Mouse (Mus musculus) lung, postnatal 0 days (tissue): ENCODE data around the gene Klk1b24. TPM values are rescaled to one million over a fixed set of nuclear protein-coding genes. Genes with fewer than 3 reads are reported as not detected.
"Not testable (repeated sequence)": the region's sequence is repeated elsewhere in the genome, so short reads cannot be mapped to it uniquely, and the experiment has no call there.

Experiments used
- ATAC-seq: fragments of 200-750 bp; cut with Nextera tagmentation; 2 replicates; pipeline ENCODE4 v1.8.0; 2017; ENCODE audit warnings: moderate library complexity
- DNase-seq: peaks from one replicate; pipeline ENCODE4 v3.0.0-alpha.2; 2016; ENCODE audit warnings: low spot score
- H3K27ac ChIP-seq: fragments of 300-500 bp; sonication (generic); 2 replicates; pipeline ENCODE4 v1.5.1; 2014; ENCODE audit warnings: antibody characterized with exemption, mild to moderate bottlenecking, low read length, mixed read lengths
- H3K27me3 ChIP-seq: fragments of 300-500 bp; sonication (generic); replicated peaks from 2 replicates; pipeline ENCODE4 v1.6.1; 2014; ENCODE audit warnings: low read length, mixed read lengths; ENCODE audit not compliant: insufficient read depth
- H3K36me3 ChIP-seq: fragments of 300-500 bp; sonication (generic); 2 replicates; pipeline ENCODE4 v1.6.1; 2014; ENCODE audit warnings: low read length, mixed read lengths; ENCODE audit not compliant: insufficient read depth
- H3K4me1 ChIP-seq: fragments of 300-500 bp; sonication (generic); 2 replicates; pipeline ENCODE4 v1.6.1; 2014; ENCODE audit warnings: antibody characterized with exemption, low read depth, low read length, mixed read lengths; ENCODE audit not compliant: insufficient read depth
- H3K4me2 ChIP-seq: fragments of 300-500 bp; sonication (generic); replicated peaks from 2 replicates; pipeline ENCODE4 v1.6.1; 2014; ENCODE audit warnings: low read depth, mild to moderate bottlenecking, low read length, moderate library complexity, mixed read lengths
- H3K4me3 ChIP-seq: fragments of 300-500 bp; sonication (generic); 2 replicates; pipeline ENCODE4 v1.5.1; 2014; ENCODE audit warnings: low read depth, low read length
- H3K9ac ChIP-seq: fragments of 300-500 bp; sonication (generic); replicated peaks from 2 replicates; pipeline ENCODE4 v1.6.1; 2014; ENCODE audit warnings: low read depth, mild to moderate bottlenecking
- H3K9me3 ChIP-seq: fragments of 300-500 bp; sonication (generic); 2 replicates; pipeline ENCODE4 v1.6.1; 2016; ENCODE audit warnings: low read length, mixed read lengths
- CTCF ChIP-seq: IDR thresholded peaks from 2 replicates; pipeline ENCODE4 v1.5.1; 2016; ENCODE audit warnings: antibody characterized with exemption, mild to moderate bottlenecking
- EP300 ChIP-seq: IDR thresholded peaks from 2 replicates; pipeline ENCODE4 v1.6.1; 2016; ENCODE audit warnings: antibody characterized with exemption, mild to moderate bottlenecking, control low read depth
- WGBS: fragments of 180-500 bp; shearing (Covaris S2); extraction: QIAGEN DNeasy Blood & Tissue Kit; methylation state at CpG from one replicate; pipeline ENCODE4 v1.1.7; 2014; 5-methylcytosine and 5-hydroxymethylcytosine counted together
- polyA plus RNA-seq: library from polyadenylated mRNA; unstranded; fragments of >200 nt; fragmentation: Nextera tagmentation; extraction: Ambion mirVana; gene quantifications from 2 replicates; pipeline ENCODE4 v1.2.1, GENCODE M21; 2015

Klk1b24 gene
- polyA plus RNA-seq: not detected in 2 replicates

DNA sequence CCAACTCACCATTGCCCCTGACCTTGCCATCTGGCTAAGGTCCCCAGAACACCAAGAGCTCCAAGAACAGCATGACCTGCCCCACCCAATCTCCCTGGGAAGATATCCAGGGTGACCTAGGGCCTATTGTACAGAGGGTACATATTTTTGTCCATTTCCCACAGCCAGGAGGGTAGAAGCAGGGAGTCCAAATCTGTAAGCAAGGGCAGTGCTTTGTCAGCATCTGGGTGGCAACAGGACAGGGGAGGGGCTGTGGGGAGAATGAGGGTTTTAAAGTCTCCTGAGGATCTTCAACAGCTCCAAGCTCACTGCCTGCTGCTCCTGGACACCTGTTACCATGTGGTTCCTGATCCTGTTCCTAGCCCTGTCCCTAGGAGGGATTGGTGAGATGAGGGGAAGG is at the start of gene Klk1b24:
Gene Klk1b24, plus strand, starts transcription at position 301 of the 400 bp plus-strand sequence.
- not testable (repeated sequence) for H3K4me2 ChIP-seq, H3K36me3 ChIP-seq, DNase-seq, H3K4me1 ChIP-seq, H3K27ac ChIP-seq, H3K9ac ChIP-seq, H3K4me3 ChIP-seq, H3K27me3 ChIP-seq, ATAC-seq, H3K9me3 ChIP-seq

DNA sequence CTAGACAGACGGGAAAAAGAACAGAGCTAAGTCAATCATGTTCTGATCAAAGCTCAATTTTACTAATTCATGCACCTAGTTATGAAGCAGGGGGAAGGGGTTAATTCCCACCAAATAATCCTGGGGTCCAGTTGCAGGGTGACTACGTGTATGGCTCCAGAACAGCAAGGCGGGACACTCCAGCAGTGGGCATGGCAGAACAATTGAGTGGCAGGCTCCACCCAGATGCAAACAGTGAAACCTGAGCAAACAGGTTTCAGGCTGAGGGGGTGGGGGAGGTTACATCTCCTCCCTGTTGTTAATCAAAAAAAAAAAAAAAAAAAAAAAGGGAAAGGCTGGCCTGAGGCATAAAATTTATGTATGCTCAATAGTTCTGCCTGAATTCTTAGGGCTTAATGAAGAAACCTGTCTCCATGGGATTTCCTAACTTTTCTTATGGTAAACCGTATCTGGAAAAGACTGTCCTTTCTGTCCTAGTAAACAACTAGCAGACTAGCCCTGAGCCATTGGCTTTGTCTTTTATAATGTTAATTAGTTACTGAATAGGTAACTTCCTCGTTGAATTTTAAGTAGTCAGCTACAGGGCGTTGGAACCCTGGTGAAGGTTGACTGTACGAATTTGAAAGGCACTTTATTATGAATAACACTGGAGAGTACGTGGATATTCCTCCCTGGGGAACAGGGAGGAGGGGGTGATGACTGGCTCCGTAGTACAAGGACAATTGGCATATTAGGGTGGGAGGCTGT is 8.6 kb upstream of the Klk1b24 start:
- H3K9me3 ChIP-seq: no peaks in the 10 kb centered on the region
- ATAC-seq: no peak
- no peak overlapping the region for H3K9ac ChIP-seq
- no peaks in the 10 kb centered on the region for H3K27me3 ChIP-seq
- TF ChIP-seq EP300 (no peak), CTCF (no peak)
- H3K4me2 ChIP-seq: no peak overlapping the region
- no peak for DNase-seq
- no peak overlapping the region for H3K4me3 ChIP-seq
- H3K27ac ChIP-seq: no peak overlapping the region
- 46% methylated on average over 9 of the region's 9 CpGs for WGBS
- no peaks in the 10 kb centered on the region for H3K4me1 ChIP-seq
- H3K36me3 ChIP-seq: no peaks in the 10 kb centered on the region

DNA sequence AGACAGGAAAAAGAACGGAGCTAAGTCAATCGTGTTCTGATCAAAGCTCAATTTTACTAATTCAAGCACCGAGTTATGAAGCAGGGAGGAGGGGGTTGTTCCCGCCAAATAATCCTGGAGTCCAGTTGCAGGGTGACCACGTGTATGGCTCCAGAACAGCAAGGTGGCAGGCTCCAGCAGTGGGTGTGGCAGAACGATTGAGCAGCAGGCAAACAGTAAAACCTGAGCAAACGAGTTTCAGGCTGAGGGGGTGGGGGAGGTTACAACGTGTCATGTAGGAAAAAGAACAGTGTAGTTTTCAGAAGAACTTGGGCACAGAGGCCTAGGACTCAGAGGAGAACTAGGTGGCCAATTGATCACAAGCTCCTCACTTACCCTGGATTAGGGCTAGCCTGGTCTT is 1.5 kb upstream of the Klk1b24 start:
- not testable (repeated sequence) for H3K27me3 ChIP-seq, H3K4me2 ChIP-seq, H3K9ac ChIP-seq, ATAC-seq, DNase-seq, H3K4me1 ChIP-seq, H3K27ac ChIP-seq, H3K4me3 ChIP-seq, H3K36me3 ChIP-seq, H3K9me3 ChIP-seq
- WGBS: 56% methylated on average over 8 of the region's 8 CpGs

DNA sequence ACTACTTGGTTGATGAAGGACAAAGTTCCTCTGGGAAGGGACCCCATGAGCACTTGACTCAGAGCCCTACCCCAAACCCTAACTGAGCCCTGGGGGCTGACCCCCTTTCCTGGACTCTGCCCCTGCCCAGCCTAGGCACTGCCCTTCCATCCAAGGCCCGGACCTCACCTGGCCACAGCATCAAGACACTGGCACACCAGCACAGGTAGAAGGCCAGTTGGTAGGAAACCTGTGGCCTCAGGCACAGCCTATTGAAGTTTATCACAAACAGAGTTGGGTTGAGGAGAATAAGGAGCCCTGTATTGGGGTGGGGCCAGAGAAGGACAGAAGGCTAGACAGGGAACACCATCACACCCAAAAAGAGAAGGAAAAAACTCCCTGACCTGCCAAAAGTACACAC is 5.4 kb downstream of the Klk1b24 start:
- not testable (repeated sequence) for H3K27ac ChIP-seq, H3K9me3 ChIP-seq, H3K4me1 ChIP-seq, H3K27me3 ChIP-seq, ATAC-seq, H3K36me3 ChIP-seq, H3K9ac ChIP-seq, DNase-seq, H3K4me2 ChIP-seq, H3K4me3 ChIP-seq
- WGBS: 90% methylated on average over 1 of the region's 1 CpGs

DNA sequence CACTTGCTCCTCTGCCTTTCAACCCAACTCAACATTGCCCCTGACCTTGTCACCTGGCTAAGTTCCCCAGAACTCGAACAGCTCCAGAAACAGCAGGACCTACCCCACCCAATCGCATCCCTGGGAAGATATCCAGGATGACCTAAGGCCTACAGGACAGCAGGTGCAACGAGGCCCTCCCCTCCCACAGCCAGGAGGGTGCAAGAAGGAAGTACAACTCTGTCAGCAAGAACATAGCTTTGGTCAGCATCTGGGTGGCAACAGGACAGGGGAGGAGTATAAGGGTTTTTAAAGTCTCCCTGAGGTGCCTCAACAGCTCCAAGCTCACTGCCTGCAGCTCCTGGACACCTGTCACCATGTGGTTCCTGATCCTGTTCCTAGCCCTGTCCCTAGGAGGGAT is 9.9 kb downstream of the Klk1b24 start, which contains the start of gene Klk1b3:
Gene Klk1b3, plus strand, starts transcription at position 301 of the 400 bp plus-strand sequence.
- ATAC-seq (no peak), DNase-seq (no peak)
- no peaks in the 10 kb centered on the region for H3K4me1 ChIP-seq
- H3K9ac ChIP-seq: no peak within 1 kb of the TSS
- H3K36me3 ChIP-seq: no peaks in the 10 kb centered on the region
- no peak within 1 kb of the TSS for H3K4me2 ChIP-seq
- no peak for TF ChIP-seq CTCF
- TF ChIP-seq EP300: no peak
- no peaks in the 10 kb centered on the region for H3K27me3 ChIP-seq
- H3K9me3 ChIP-seq: no peaks in the 10 kb centered on the region
- 54% methylated on average over 3 of the region's 3 CpGs for WGBS
- no peak within 1 kb of the TSS for H3K27ac ChIP-seq
- no peak within 1 kb of the TSS for H3K4me3 ChIP-seq

DNA sequence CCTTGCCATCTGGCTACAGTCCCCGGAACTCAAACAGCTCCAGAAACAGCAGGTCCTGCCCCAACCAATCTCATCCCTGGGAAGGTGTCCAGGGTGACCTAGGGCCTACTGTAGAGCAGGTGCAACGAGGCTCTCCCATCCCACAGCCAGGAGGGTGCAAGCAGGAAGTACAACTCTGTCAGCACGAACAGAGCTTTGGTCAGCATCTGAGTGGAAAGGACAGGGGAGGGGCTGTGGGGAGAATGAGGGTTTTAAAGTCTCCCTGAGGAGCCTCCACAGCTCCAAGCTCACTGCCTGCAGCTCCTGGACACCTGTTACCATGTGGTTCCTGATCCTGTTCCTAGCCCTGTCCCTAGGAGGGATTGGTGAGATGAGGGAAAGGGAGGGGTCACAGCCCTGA is 19.1 kb downstream of the Klk1b24 start, which contains the start of gene Klk1b4:
Gene Klk1b4, plus strand, starts transcription at position 301 of the 400 bp plus-strand sequence.
- ATAC-seq, H3K9me3 ChIP-seq, H3K9ac ChIP-seq, H3K27ac ChIP-seq, H3K4me1 ChIP-seq, H3K4me2 ChIP-seq, DNase-seq, H3K27me3 ChIP-seq, H3K36me3 ChIP-seq, H3K4me3 ChIP-seq: not testable (repeated sequence)
- 16% methylated on average over 3 of the region's 3 CpGs for WGBS

DNA sequence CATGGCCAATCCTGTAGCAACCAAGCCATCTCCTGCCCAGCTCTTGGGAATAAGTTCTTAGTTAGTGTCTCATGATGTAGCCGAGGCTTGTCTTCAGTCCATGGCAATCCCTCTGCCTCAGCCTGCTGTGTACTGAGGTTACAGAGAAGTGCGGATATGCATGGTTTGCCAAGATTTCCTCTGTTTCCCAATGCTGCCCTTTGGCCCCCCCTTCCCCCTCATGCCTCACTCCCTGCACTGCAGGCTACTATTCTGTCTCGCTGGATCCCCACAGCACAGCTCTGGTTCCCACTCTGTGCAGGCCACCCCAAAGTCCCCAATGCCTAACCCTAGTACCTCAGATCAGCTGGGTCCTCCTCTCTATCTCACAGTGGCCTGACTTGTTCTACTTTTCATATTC is 20.3 kb downstream of the Klk1b24 start:
- 80% methylated on average over 3 of the region's 3 CpGs for WGBS
- no peak for TF ChIP-seq EP300
- no peak for TF ChIP-seq CTCF
- ATAC-seq (no peak), DNase-seq (no peak)
- H3K27me3 ChIP-seq: no peaks in the 10 kb centered on the region
- H3K4me1 ChIP-seq: no peaks in the 10 kb centered on the region
- H3K9me3 ChIP-seq: no peaks in the 10 kb centered on the region
- H3K4me2 ChIP-seq: no peak overlapping the region
- H3K4me3 ChIP-seq: no peak overlapping the region
- H3K27ac ChIP-seq: no peak overlapping the region
- no peak overlapping the region for H3K9ac ChIP-seq
- H3K36me3 ChIP-seq: no peaks in the 10 kb centered on the region
